Mouse (Mus musculus) forebrain, embryonic 10.5 days (tissue): ENCODE data around the gene Poln. TPM values are rescaled to one million over a fixed set of nuclear protein-coding genes. Genes with fewer than 3 reads are reported as not detected.

Source experiments
- DNase-seq: peaks from one replicate; pipeline ENCODE4 v3.0.0-alpha.2; 2017; ENCODE audit warnings: low spot score; ENCODE audit errors: extremely low spot score
- H3K27ac ChIP-seq: fragments of 300-500 bp; sonication (generic); 2 replicates; pipeline ENCODE4 v1.5.1; 2016; ENCODE audit warnings: mild to moderate bottlenecking
- H3K27me3 ChIP-seq: fragments of 300-500 bp; sonication (generic); 2 replicates; pipeline ENCODE4 v1.6.1; 2016; ENCODE audit warnings: mild to moderate bottlenecking; ENCODE audit not compliant: poor library complexity, severe bottlenecking
- H3K36me3 ChIP-seq: fragments of 300-500 bp; sonication (generic); replicated peaks from 2 replicates; pipeline ENCODE4 v1.6.1; 2016; ENCODE audit warnings: mild to moderate bottlenecking, moderate library complexity
- H3K4me1 ChIP-seq: fragments of 300-500 bp; sonication (generic); 2 replicates; pipeline ENCODE4 v1.6.1; 2016
- H3K4me3 ChIP-seq: fragments of 300-500 bp; sonication (generic); 2 replicates; pipeline ENCODE4 v1.5.1; 2016; ENCODE audit warnings: mild to moderate bottlenecking, moderate library complexity
- H3K9me3 ChIP-seq: fragments of 300-500 bp; sonication (generic); 2 replicates; pipeline ENCODE4 v1.6.1; 2016; ENCODE audit warnings: mild to moderate bottlenecking, moderate library complexity
- WGBS: fragments of 180-500 bp; shearing (Covaris S2); methylation state at CpG from one replicate; pipeline ENCODE4 v1.1.7; 2016; 5-methylcytosine and 5-hydroxymethylcytosine counted together
- polyA plus RNA-seq: library from polyadenylated mRNA; unstranded; fragments of >200 nt; fragmentation: Nextera tagmentation; extraction: Ambion mirVana; gene quantifications from 2 replicates; pipeline ENCODE4 v1.2.1, GENCODE M21; 2016

The Poln gene
- polyA plus RNA-seq, 1 experiment from 2014 or later = 0.77 TPM

DNA sequence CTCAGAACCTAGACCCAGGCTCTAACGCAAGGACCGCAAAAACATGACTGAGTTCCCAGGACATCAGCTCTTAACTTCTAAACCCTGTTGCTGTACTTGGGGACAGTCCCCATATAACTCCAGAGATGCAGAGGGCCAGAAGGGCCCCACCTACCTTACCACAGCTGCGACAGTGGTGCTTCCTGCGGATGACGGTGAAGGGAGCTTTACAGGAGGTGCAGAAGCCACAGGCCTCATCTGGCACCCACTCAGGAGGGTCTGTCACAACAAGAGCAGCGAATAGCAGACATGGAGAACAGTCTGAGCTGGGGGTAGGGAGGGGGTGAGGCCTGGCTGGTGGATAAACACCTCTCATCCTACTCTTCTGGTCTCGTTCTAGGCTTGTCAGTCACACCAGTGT lies 27.2 kb upstream of the Poln start:
- Histone ChIP-seq H3K36me3 (no peaks in the 10 kb centered on the region), H3K27ac (no peak overlapping the region), H3K4me3 (no peak overlapping the region), H3K4me1 (no peaks in the 10 kb centered on the region), H3K9me3 (no peaks in the 10 kb centered on the region), H3K27me3 (no peaks in the 10 kb centered on the region)
- WGBS = 89% methylated on average over 7 of the region's 7 CpGs
- no peak for DNase-seq

DNA sequence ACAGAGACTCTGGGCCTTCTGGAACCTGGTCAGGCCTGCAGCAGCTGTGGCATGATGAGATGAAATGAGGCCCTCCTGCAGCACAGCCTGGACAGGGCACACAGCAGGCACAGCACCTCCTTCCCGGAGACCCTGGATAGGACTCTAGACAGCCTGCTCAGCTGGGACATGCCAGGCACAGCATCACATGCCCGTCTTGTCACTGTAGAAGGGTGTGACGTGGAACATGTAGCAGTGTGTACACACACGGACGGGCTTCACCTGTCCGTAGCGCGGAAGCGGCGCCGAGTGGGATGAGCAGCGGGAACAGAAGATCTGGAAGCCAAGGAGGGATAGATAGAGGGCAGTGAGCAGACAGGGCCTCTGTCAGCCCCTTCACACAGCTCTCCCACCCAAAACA lies 26.5 kb upstream of the Poln start:
- no peaks in the 10 kb centered on the region for H3K4me1 ChIP-seq
- H3K9me3 ChIP-seq = no peaks in the 10 kb centered on the region
- no peak overlapping the region for H3K27ac ChIP-seq
- no peaks in the 10 kb centered on the region for H3K36me3 ChIP-seq
- DNase-seq = no peak
- no peak overlapping the region for H3K4me3 ChIP-seq
- H3K27me3 ChIP-seq = no peaks in the 10 kb centered on the region
- WGBS = 89% methylated on average over 12 of the region's 12 CpGs

DNA sequence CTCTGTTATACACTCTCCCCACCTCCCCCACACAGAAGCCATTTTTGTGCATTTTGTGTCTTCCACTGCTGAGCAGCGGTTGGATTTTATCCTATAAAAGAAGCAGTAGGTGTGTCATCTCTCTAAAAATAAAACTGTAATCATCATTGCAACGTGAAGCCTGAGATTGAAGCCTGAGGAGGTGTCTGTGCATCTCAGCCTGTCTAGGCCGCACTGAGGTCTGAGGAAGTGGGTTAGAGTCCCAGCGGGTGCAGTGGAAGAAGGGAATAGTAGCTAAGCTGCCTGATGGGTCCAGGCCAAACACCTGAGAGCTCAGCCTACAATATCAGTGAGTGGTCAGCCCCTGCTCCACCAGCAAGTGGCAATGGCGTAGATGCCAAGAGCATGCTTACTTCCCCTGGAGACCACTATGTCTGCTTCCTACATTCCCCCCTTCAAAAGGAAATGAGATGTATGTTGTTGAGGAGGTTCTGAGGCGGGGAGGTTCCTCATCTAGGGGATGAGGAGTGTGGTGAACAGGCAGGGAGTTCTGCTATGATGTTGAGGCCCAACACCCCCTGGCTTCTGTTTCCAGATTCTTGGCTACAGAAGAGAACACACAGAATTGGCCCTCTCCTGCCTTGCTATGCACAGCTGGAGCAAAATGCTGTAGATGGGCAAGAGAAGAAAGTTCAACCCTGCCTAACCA lies 25.9 kb upstream of the Poln start:
- Histone ChIP-seq H3K27ac (no peak overlapping the region), H3K4me3 (no peak overlapping the region), H3K36me3 (no peaks in the 10 kb centered on the region), H3K27me3 (no peaks in the 10 kb centered on the region), H3K4me1 (no peaks in the 10 kb centered on the region), H3K9me3 (no peaks in the 10 kb centered on the region)
- WGBS = 79% methylated on average over 6 of the region's 6 CpGs
- DNase-seq = no peak

DNA sequence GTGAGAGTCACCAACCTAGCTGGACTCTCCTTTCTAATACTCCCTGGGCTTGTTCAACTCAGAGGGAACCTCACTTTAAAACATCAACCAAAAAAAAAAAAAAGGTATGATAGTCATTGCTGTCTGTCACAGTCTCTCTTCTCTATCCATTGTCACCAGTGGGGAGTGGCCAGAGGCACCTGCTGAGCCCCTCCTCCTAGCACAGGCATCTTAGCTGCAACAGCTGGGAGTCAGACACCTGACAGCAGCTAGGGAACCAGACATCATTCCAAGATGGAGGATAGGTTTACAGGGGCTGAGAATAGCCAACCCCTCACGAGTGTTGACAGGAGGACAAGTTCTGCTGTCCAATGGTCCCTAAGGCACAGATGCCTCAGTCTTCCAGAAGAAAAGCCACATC lies 25.2 kb upstream of the Poln start:
- no peaks in the 10 kb centered on the region for H3K9me3 ChIP-seq
- H3K4me3 ChIP-seq = no peak overlapping the region
- WGBS = 45% methylated on average over 1 of the region's 1 CpGs
- H3K27me3 ChIP-seq = peaks cover 7% of the 10 kb centered on the region; the same call in 1 of the 2 replicates
- no peak overlapping the region for H3K27ac ChIP-seq
- no peaks in the 10 kb centered on the region for H3K36me3 ChIP-seq
- no peak for DNase-seq
- no peaks in the 10 kb centered on the region for H3K4me1 ChIP-seq

DNA sequence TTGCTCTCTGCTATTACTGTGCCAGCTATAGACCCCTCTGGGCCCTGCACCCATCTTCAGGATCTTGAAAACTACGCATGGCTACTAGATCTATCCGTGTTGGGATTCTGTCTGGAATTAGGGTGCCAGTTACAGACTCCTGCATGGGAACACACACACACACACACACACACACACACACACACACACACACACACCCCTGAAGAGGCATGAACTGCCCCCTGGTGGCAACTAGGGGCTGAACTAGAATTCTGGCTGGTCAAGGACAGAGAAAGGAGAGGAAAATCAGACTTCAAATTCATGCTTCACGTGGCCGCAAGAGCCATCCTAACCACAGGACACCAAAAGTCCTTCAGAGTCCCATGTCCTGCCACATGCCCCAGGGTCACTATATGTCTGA lies 22.6 kb upstream of the Poln start:
- DNase-seq = no peak
- H3K36me3 ChIP-seq = no peaks in the 10 kb centered on the region
- 77% methylated on average over 4 of the region's 4 CpGs for WGBS

DNA sequence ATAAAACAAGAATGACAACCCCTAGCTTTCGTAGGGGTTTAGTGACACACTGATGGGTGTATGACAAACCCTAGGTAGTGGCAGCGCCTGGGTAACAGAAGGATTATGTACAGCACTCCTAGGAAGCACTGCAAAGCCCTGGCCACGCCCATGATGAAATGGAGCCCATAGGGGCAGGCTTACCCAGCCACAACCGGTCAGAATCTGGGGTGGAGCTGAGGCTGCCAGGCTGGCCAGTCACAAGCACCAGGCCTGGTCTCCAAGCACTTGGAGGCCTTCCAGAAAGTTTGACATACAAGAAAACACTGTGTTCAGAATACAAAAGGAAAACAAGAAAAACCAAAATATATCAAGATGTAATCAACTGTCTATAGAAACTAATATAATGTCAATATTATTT lies 21.8 kb upstream of the Poln start:
- H3K4me3 ChIP-seq = no peak overlapping the region
- no peaks in the 10 kb centered on the region for H3K36me3 ChIP-seq
- no peak overlapping the region for H3K27ac ChIP-seq
- WGBS = 55% methylated on average over 4 of the region's 4 CpGs
- no peak for DNase-seq
- H3K9me3 ChIP-seq = no peaks in the 10 kb centered on the region
- peaks cover 26% of the 10 kb centered on the region for H3K4me1 ChIP-seq
- peaks cover 17% of the 10 kb centered on the region for H3K27me3 ChIP-seq

More for the DNA sequence above, 22.6 kb upstream of the Poln start:
- no peak overlapping the region for H3K27ac ChIP-seq
- peaks cover 18% of the 10 kb centered on the region for H3K4me1 ChIP-seq
- H3K9me3 ChIP-seq = no peaks in the 10 kb centered on the region
- H3K27me3 ChIP-seq = peaks cover 11% of the 10 kb centered on the region; the same call in 1 of the 2 replicates
- no peak overlapping the region for H3K4me3 ChIP-seq

DNA sequence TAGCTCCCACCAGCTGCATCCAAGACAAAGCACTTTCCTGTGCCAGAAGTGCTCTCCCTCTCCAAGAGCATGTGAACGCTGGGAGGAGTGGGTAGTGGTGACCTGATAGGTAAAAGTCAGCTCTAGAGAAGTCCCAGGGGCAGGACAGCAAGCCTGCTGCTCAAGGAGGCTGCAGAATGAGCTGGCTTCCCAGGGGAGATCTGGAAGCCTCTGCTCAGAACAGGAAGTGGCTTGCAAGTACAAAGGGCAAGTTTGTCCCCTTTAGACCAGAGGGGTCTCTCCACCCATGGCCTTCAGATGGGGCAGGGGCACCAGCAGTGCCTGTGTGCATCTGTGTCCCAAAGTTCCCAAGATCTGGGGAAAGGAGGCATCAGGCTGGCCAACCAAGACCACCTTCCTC lies 20.3 kb upstream of the Poln start:
- peaks cover 27% of the 10 kb centered on the region for H3K27me3 ChIP-seq
- no peaks in the 10 kb centered on the region for H3K36me3 ChIP-seq
- 69% methylated on average over 1 of the region's 1 CpGs for WGBS
- no peak overlapping the region for H3K27ac ChIP-seq
- DNase-seq = no peak
- no peak overlapping the region for H3K4me3 ChIP-seq
- H3K4me1 ChIP-seq = peaks cover 35% of the 10 kb centered on the region
- H3K9me3 ChIP-seq = no peaks in the 10 kb centered on the region

DNA sequence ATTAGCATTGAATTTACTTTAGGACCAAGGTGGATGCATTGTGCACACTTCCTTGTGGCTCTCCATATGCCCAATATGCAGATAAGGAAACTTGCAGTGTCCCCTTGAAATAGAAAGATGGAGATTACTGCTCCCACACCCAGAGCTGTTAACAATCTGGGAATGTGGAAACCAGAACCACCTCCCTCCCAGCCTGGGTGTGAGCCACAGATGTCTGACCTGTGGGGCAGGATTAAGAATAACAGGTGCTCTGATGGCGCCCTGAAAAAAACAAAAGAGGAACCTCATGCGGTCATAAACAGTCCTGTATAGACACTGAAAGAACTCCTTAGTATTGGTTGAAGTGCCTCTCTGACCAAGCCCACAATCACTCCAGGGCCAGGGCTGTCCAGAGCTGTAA lies 19.6 kb upstream of the Poln start:
- H3K4me3 ChIP-seq = peak overlapping the region; percentile 84
- 84% methylated on average over 2 of the region's 2 CpGs for WGBS
- H3K9me3 ChIP-seq = no peaks in the 10 kb centered on the region

DNA sequence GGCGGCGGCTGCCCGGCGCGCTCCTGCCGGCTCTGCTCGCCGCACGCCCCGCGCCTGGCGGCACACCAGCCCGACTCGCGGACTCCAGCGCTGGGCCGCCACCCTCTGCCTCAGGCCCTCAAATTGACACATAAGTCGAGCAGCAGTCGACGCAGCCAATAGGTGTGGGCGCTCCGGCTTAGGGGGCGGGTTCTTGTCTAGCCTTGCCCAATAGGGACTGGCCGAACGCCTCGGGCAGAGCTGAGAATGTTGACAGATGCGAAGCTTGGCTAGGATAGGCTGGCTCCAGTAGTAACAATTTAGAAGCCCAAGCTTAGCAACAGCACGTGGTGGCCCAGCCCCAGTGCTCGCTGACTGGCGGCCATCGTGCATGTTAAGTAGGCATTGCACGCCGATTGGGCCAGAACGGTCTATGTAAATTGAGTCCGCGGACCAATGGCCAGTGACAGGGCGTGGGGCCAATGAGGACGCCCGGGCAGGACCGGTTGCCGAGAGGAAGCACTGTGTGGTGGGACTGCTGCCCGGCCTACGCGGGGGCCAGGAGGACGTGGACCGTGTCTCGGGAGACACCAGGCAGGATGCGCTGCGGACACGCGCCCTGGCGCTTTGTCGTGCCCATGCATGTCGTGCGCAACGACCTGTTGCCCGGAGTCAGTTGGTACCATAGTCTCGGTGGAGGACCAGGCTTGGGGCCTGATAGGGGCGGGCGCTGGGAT lies 18.5 kb upstream of the Poln start, which contains the start of gene Mxd4:
Mxd4 (minus strand) TSS at position 120 of the 716 bp plus-strand sequence.
- WGBS = under 1% methylated on average over 60 of the region's 60 CpGs
- Histone ChIP-seq H3K9me3 (no peaks in the 10 kb centered on the region), H3K27ac (peak within 1 kb of the TSS; percentile 86), H3K4me1 (peaks cover 42% of the 10 kb centered on the region), H3K4me3 (peak within 1 kb of the TSS; percentile 84), H3K27me3 (peaks cover 27% of the 10 kb centered on the region), H3K36me3 (no peaks in the 10 kb centered on the region; the same call in 1 of the 2 replicates)
- DNase-seq = peak; percentile 98

More for the DNA sequence above, 19.6 kb upstream of the Poln start:
- H3K4me1 ChIP-seq = peaks cover 35% of the 10 kb centered on the region
- no peaks in the 10 kb centered on the region; the same call in 1 of the 2 replicates for H3K36me3 ChIP-seq
- peaks cover 27% of the 10 kb centered on the region for H3K27me3 ChIP-seq
- no peak for DNase-seq
- no peak overlapping the region for H3K27ac ChIP-seq

DNA sequence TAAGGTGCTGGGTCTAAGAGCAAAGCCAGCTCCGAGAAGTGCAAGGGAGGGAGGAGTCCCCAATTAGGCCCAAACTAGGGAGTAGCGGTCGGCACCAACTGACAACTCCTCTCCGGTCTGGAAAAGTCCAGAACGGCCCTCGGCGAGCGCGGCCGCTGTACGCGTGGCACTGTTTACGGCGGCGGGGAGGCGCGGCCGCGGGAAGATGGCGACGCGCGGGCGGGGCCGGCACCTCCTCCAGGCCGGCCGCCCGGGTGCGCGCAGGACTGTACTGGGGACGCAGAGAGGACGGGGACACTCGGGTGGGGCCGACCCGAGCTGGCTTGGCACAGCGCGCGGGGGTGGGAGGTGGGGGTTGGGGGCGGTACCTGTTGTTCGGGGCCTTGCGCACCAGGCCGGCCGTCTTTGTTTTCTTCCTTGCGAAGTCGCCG lies 17.7 kb upstream of the Poln start:
- H3K4me1 ChIP-seq = peaks cover 42% of the 10 kb centered on the region
- under 1% methylated on average over 46 of the region's 46 CpGs for WGBS

DNA sequence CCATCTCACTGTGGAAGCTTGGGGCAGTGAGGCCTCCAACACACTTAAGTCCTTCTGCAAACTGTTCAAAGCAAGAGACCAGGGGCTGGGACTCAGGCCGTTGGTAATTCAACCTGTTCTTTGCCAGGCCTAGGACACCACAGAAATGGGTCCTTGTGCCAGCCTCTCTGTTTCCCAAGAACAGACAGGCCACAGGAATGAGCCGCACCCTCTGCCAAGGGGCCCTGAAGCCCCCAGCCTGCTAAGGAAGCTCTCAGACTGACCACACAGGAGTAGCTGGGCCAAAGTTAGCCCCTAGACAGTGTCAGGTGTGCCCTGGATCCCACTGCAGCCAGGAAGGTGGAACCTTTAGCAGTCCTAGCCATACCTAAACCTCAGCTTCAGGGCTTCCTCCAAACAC lies 17.1 kb upstream of the Poln start:
- peaks cover 42% of the 10 kb centered on the region for H3K4me1 ChIP-seq
- no peak for DNase-seq
- WGBS = 82% methylated on average over 2 of the region's 2 CpGs
- H3K9me3 ChIP-seq = no peaks in the 10 kb centered on the region
- peaks cover 27% of the 10 kb centered on the region for H3K27me3 ChIP-seq
- H3K36me3 ChIP-seq = no peaks in the 10 kb centered on the region; the same call in 1 of the 2 replicates
- H3K27ac ChIP-seq = no peak overlapping the region
- H3K4me3 ChIP-seq = peak overlapping the region; percentile 84

More for the DNA sequence above, 17.7 kb upstream of the Poln start:
- Histone ChIP-seq H3K36me3 (no peaks in the 10 kb centered on the region; the same call in 1 of the 2 replicates), H3K4me3 (peak overlapping the region; percentile 84), H3K27me3 (peaks cover 27% of the 10 kb centered on the region), H3K27ac (peak overlapping the region; percentile 86), H3K9me3 (no peaks in the 10 kb centered on the region)
- DNase-seq = peak; percentile 23

DNA sequence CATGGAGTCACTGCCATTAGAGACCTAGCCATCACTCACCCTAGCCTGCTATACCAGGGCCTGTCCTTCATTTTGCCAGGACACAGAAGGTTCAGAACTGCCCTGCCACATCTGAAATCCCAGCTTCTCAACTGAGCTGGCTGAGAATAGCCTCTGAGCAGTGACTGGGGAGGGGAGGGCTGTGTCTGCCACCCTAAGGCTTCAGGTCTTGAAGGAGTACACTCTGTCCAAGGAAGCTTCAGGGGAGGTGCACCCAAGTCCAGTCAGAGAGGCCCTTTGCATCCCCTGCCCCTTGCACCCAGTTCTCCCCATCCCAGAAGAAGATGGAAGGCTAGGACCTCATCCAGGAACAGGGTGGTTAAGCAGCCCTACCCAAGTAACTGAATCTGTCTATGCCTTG lies 16.5 kb upstream of the Poln start:
- Histone ChIP-seq H3K4me3 (peak overlapping the region; percentile 84), H3K4me1 (peaks cover 42% of the 10 kb centered on the region), H3K9me3 (no peaks in the 10 kb centered on the region), H3K27me3 (peaks cover 27% of the 10 kb centered on the region), H3K27ac (no peak overlapping the region), H3K36me3 (no peaks in the 10 kb centered on the region; the same call in 1 of the 2 replicates)
- no peak for DNase-seq

DNA sequence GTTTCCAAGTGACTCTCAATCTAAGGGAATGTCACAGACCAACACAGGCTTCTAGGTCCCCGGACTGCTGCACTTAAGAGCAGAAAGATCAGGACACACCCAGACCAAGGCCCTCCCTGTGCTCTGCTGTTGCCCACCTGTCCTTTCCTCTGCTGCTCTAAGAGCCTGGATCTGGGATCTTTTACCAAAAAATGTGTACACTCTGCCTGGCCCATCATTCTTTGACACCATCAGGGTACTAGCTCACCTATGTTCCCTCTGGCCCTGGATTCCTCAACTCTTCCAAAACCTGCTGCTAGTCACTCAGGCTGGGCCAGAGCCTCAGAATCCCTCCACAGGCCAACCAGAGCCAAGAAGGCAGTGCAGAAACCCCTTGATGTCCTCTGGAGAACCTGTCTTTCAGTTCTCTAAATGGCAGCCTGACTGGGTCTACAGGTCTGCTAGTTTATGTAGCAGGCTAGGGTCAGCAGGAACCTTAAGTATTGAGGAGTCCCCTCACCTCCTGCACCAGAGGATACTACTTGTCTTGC lies 15.9 kb upstream of the Poln start:
- no peak for DNase-seq
- peaks cover 42% of the 10 kb centered on the region for H3K4me1 ChIP-seq
- 0 out of 2 replicates have a peak overlapping the region, but pooled peaks have one; percentile 84 for H3K4me3 ChIP-seq
- no peaks in the 10 kb centered on the region for H3K9me3 ChIP-seq
- 91% methylated on average over 1 of the region's 1 CpGs for WGBS
- no peaks in the 10 kb centered on the region; the same call in 1 of the 2 replicates for H3K36me3 ChIP-seq
- H3K27me3 ChIP-seq = peaks cover 27% of the 10 kb centered on the region
- H3K27ac ChIP-seq = no peak overlapping the region
